Mouse (Mus musculus): Measurements from ENCODE around the gene Aip. TPM values are rescaled to one million over a fixed set of nuclear protein-coding genes. Genes with fewer than 3 reads are reported as not detected.

Aip gene
- polyA plus RNA-seq (2015; fragmentation: Nextera tagmentation; extraction: Ambion mirVana) = 37.7 and 38.9 TPM in 2 replicates

GRCm38 (mm10) chr19:4125741-4126696 lies at the start of gene Aip:
TSS of gene Aip (minus strand) at chr19:4125858.
- DNase-seq (peak; percentile 99), ATAC-seq (ENCODE audit: low read depth) (peak; percentile 91)
- 2% methylated on average over 59 of the region's 64 CpGs for WGBS (ENCODE audit: insufficient replicate concordance)
- H3K27me3 ChIP-seq = no peaks in the 10 kb centered on the region
- H3K4me3 ChIP-seq (replicated peaks) = peak within 1 kb of the TSS; percentile 82
- H3K9ac ChIP-seq = peak within 1 kb of the TSS; percentile 92
- peak within 1 kb of the TSS; percentile 75 for H3K4me2 ChIP-seq
- H3K27ac ChIP-seq = peak within 1 kb of the TSS; percentile 86
- peaks cover 28% of the 10 kb centered on the region for H3K36me3 ChIP-seq
- H3K9me3 ChIP-seq (replicated peaks) = no peaks in the 10 kb centered on the region
- peaks cover 88% of the 10 kb centered on the region for H3K4me1 ChIP-seq (replicated peaks)

GRCm38 (mm10) chr19:4172925-4173324 lies 47.3 kb upstream of the Aip start:
- Histone ChIP-seq H3K27me3 (peaks cover 12% of the 10 kb centered on the region; the same call in 1 of the 2 replicates), H3K27ac (no peak overlapping the region), H3K4me2 (no peak overlapping the region), H3K4me1 (replicated peaks) (peaks cover 32% of the 10 kb centered on the region), H3K9me3 (replicated peaks) (no peaks in the 10 kb centered on the region), H3K36me3 (no peaks in the 10 kb centered on the region), H3K4me3 (replicated peaks) (no peak overlapping the region), H3K9ac (no peak overlapping the region)
- 62% methylated on average over 11 of the region's 11 CpGs for WGBS (ENCODE audit: insufficient replicate concordance)
- no peak for ATAC-seq (ENCODE audit: low read depth)
- DNase-seq = no peak

- no peak for ATAC-seq (ENCODE audit: low read depth)
- H3K36me3 ChIP-seq = no peaks in the 10 kb centered on the region
- no peak overlapping the region for H3K4me3 ChIP-seq (replicated peaks)
- H3K4me1 ChIP-seq (replicated peaks) = peaks cover 44% of the 10 kb centered on the region
- H3K9me3 ChIP-seq (replicated peaks) = no peaks in the 10 kb centered on the region
- H3K4me2 ChIP-seq = no peak overlapping the region
- no peak overlapping the region for H3K27ac ChIP-seq
- WGBS (ENCODE audit: insufficient replicate concordance) = 49% methylated on average over 13 of the region's 13 CpGs
- peaks cover 12% of the 10 kb centered on the region; the same call in 1 of the 2 replicates for H3K27me3 ChIP-seq
- DNase-seq = no peak
- H3K9ac ChIP-seq = peak overlapping the region; percentile 83; the same call in 1 of the 2 replicates
Measured at GRCm38 (mm10) chr19:4171393-4172290, 46.0 kb upstream of the Aip start.

GRCm38 (mm10) chr19:4170723-4171392 lies 45.2 kb upstream of the Aip start:
- no peaks in the 10 kb centered on the region for H3K36me3 ChIP-seq
- peaks cover 9% of the 10 kb centered on the region; the same call in 1 of the 2 replicates for H3K27me3 ChIP-seq
- H3K9ac ChIP-seq = peak overlapping the region; percentile 83; the same call in 1 of the 2 replicates
- no peak for DNase-seq
- H3K4me1 ChIP-seq (replicated peaks) = peaks cover 44% of the 10 kb centered on the region
- H3K9me3 ChIP-seq (replicated peaks) = no peaks in the 10 kb centered on the region
- WGBS (ENCODE audit: insufficient replicate concordance) = 80% methylated on average over 10 of the region's 10 CpGs
- 0 out of 2 replicates have a peak overlapping the region, but pooled peaks have one; percentile 3 for H3K27ac ChIP-seq
- H3K4me3 ChIP-seq (replicated peaks) = no peak overlapping the region
- no peak for ATAC-seq (ENCODE audit: low read depth)
- H3K4me2 ChIP-seq = no peak overlapping the region

GRCm38 (mm10) chr19:4169810-4170209 lies 44.2 kb upstream of the Aip start:
- 11% methylated on average over 27 of the region's 27 CpGs for WGBS (ENCODE audit: insufficient replicate concordance)
- ATAC-seq (ENCODE audit: low read depth) = peak; percentile 10; the same call in 1 of the 2 replicates
- DNase-seq = no peak
- H3K4me3 ChIP-seq (replicated peaks) = peak overlapping the region; percentile 65
- H3K36me3 ChIP-seq = no peaks in the 10 kb centered on the region
- no peaks in the 10 kb centered on the region for H3K9me3 ChIP-seq (replicated peaks)
- H3K4me1 ChIP-seq (replicated peaks) = peaks cover 44% of the 10 kb centered on the region
- no peaks in the 10 kb centered on the region for H3K27me3 ChIP-seq
- H3K4me2 ChIP-seq = peak overlapping the region; percentile 97
- H3K27ac ChIP-seq = peak overlapping the region; percentile 87
- peak overlapping the region; percentile 83 for H3K9ac ChIP-seq

GRCm38 (mm10) chr19:4169378-4169784 lies 43.7 kb upstream of the Aip start:
- ATAC-seq (ENCODE audit: low read depth) (peak; percentile 92), DNase-seq (peak; percentile 99)
- H3K9ac ChIP-seq = peak overlapping the region; percentile 83
- H3K9me3 ChIP-seq (replicated peaks) = no peaks in the 10 kb centered on the region
- H3K27ac ChIP-seq = peak overlapping the region; percentile 87
- H3K4me2 ChIP-seq = peak overlapping the region; percentile 97
- no peaks in the 10 kb centered on the region for H3K36me3 ChIP-seq
- WGBS (ENCODE audit: insufficient replicate concordance) = under 1% methylated on average over 43 of the region's 43 CpGs
- no peaks in the 10 kb centered on the region for H3K27me3 ChIP-seq
- peaks cover 48% of the 10 kb centered on the region for H3K4me1 ChIP-seq (replicated peaks)
- peak overlapping the region; percentile 65 for H3K4me3 ChIP-seq (replicated peaks)

- no peak for ATAC-seq (ENCODE audit: low read depth)
- 0 out of 2 replicates have a peak overlapping the region, but pooled peaks have one; percentile 26 for H3K9ac ChIP-seq
- 66% methylated on average over 9 of the region's 9 CpGs for WGBS (ENCODE audit: insufficient replicate concordance)
- H3K9me3 ChIP-seq (replicated peaks) = no peaks in the 10 kb centered on the region
- H3K27ac ChIP-seq = no peak overlapping the region
- no peak overlapping the region for H3K4me3 ChIP-seq (replicated peaks)
- peaks cover 65% of the 10 kb centered on the region for H3K4me1 ChIP-seq (replicated peaks)
- no peaks in the 10 kb centered on the region for H3K27me3 ChIP-seq
- DNase-seq = no peak
- no peaks in the 10 kb centered on the region for H3K36me3 ChIP-seq
- H3K4me2 ChIP-seq = no peak overlapping the region
Measured at GRCm38 (mm10) chr19:4166678-4167476, 41.2 kb upstream of the Aip start.

GRCm38 (mm10) chr19:4164721-4165120 lies 39.1 kb upstream of the Aip start:
- H3K27me3 ChIP-seq = no peaks in the 10 kb centered on the region
- H3K9me3 ChIP-seq (replicated peaks) = no peaks in the 10 kb centered on the region
- no peak for DNase-seq
- peaks cover 56% of the 10 kb centered on the region for H3K4me1 ChIP-seq (replicated peaks)
- H3K4me3 ChIP-seq (replicated peaks) = no peak overlapping the region
- H3K36me3 ChIP-seq = peaks cover 18% of the 10 kb centered on the region
- 62% methylated on average over 2 of the region's 2 CpGs for WGBS (ENCODE audit: insufficient replicate concordance)
- H3K4me2 ChIP-seq = no peak overlapping the region
- H3K9ac ChIP-seq = no peak overlapping the region
- no peak for ATAC-seq (ENCODE audit: low read depth)
- peak overlapping the region; percentile 76 for H3K27ac ChIP-seq

- Histone ChIP-seq H3K36me3 (peaks cover 25% of the 10 kb centered on the region), H3K4me3 (replicated peaks) (no peak overlapping the region), H3K4me1 (replicated peaks) (peaks cover 53% of the 10 kb centered on the region), H3K27me3 (no peaks in the 10 kb centered on the region), H3K27ac (peak overlapping the region; percentile 76), H3K9ac (no peak overlapping the region), H3K9me3 (replicated peaks) (no peaks in the 10 kb centered on the region), H3K4me2 (peak overlapping the region; percentile 81)
- no peak for ATAC-seq (ENCODE audit: low read depth)
- WGBS (ENCODE audit: insufficient replicate concordance) = 73% methylated on average over 3 of the region's 3 CpGs
- no peak for DNase-seq
Measured at GRCm38 (mm10) chr19:4164100-4164499, 38.4 kb upstream of the Aip start.

- Histone ChIP-seq H3K36me3 (peaks cover 31% of the 10 kb centered on the region), H3K27ac (peak overlapping the region; percentile 76), H3K4me1 (replicated peaks) (peaks cover 53% of the 10 kb centered on the region), H3K27me3 (no peaks in the 10 kb centered on the region), H3K9me3 (replicated peaks) (no peaks in the 10 kb centered on the region), H3K4me3 (replicated peaks) (peak overlapping the region; percentile 75), H3K9ac (peak overlapping the region; percentile 82), H3K4me2 (peak overlapping the region; percentile 81)
- ATAC-seq (ENCODE audit: low read depth) (peak; percentile 9; the same call in 1 of the 2 replicates), DNase-seq (no peak)
- WGBS (ENCODE audit: insufficient replicate concordance) = 33% methylated on average over 4 of the region's 4 CpGs
Measured at GRCm38 (mm10) chr19:4163543-4163887, 37.9 kb upstream of the Aip start.

Measured in liver, embryonic 13.5 days (tissue).